Mouse (Mus musculus): ENCODE measurements at regions not wholly inside any gene's neighbourhood (a gene's known extent, or its start where the extent isn't known, plus 50 kb on each side); places are given as distances from the start of the nearest gene placed in this dataset.

GRCm38 (mm10) chr1:30460295-30460958, 413.3 kb downstream of the Phf3 start:
- intact Hi-C loops (cut with DNase I): no loop called here
- no peak for TF ChIP-seq EP300 (IDR thresholded peaks at IDR 0.05; ENCODE audit: insufficient read depth, low read depth, low read length)
- no peak for TF ChIP-seq POLR2A (IDR thresholded peaks at IDR 0.05; ENCODE audit: insufficient read depth, low read depth, low read length)
- TF ChIP-seq CTCF (IDR thresholded peaks at IDR 0.05): no peak
- H3K4me3 ChIP-seq: no peak overlapping the region
- no peak overlapping the region for H3K9ac ChIP-seq (ENCODE audit: low read depth, low read length)
- H3K27me3 ChIP-seq (ENCODE audit: control insufficient read depth, insufficient read depth, low read length): no peaks in the 10 kb centered on the region
- no peak for DNase-seq
- H3K79me2 ChIP-seq (replicated peaks; ENCODE audit: control insufficient read depth, insufficient read depth, low read length): no peaks in the 10 kb centered on the region
- no peaks in the 10 kb centered on the region for H3K36me3 ChIP-seq (ENCODE audit: control insufficient read depth, insufficient read depth, low read length)
- 87% methylated on average over 4 of the region's 4 CpGs for WGBS
- H3K27ac ChIP-seq: no peak overlapping the region
- no peaks in the 10 kb centered on the region for H3K4me1 ChIP-seq (ENCODE audit: control insufficient read depth, insufficient read depth, low read length)

GRCm38 (mm10) chr1:30437964-30438363, 435.8 kb downstream of the Phf3 start:
- no peak overlapping the region for H3K27ac ChIP-seq
- H3K27me3 ChIP-seq (ENCODE audit: control insufficient read depth, insufficient read depth, low read length): no peaks in the 10 kb centered on the region
- 24% methylated on average over 1 of the region's 1 CpGs for WGBS
- no peaks in the 10 kb centered on the region for H3K36me3 ChIP-seq (ENCODE audit: control insufficient read depth, insufficient read depth, low read length)
- no peak for DNase-seq
- intact Hi-C loops (cut with DNase I): no loop called here
- H3K79me2 ChIP-seq (replicated peaks; ENCODE audit: control insufficient read depth, insufficient read depth, low read length): no peaks in the 10 kb centered on the region
- no peak overlapping the region for H3K9ac ChIP-seq (ENCODE audit: low read depth, low read length)
- TF ChIP-seq CTCF (IDR thresholded peaks at IDR 0.05) (no peak), EP300 (IDR thresholded peaks at IDR 0.05; ENCODE audit: insufficient read depth, low read depth, low read length) (no peak), POLR2A (IDR thresholded peaks at IDR 0.05; ENCODE audit: insufficient read depth, low read depth, low read length) (no peak)
- no peak overlapping the region for H3K4me3 ChIP-seq
- H3K4me1 ChIP-seq (ENCODE audit: control insufficient read depth, insufficient read depth, low read length): no peaks in the 10 kb centered on the region

DNA sequence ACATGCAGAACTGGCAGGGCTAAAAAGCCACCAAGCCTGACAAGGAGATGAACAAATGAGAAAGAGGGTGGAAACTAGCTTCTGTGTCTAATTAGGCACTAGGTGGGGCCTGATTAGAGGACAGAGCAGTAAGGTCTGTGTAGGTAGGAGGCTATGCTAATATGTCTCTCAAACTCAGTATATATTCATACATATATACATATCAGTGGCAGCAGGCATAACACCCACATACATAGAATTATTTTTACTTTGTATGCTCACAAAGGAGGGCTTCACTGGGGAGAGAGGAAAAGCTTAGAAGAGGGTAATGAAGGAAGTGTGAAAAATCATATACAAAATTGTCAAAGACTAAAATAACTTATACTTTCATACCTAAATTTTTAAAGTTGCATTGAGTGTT, 457.1 kb downstream of the Phf3 start:
- intact Hi-C loops (cut with DNase I): no loop called here
- Histone ChIP-seq H3K27ac (no peak overlapping the region), H3K27me3 (ENCODE audit: control insufficient read depth, insufficient read depth, low read length) (no peaks in the 10 kb centered on the region), H3K9ac (ENCODE audit: low read depth, low read length) (no peak overlapping the region), H3K36me3 (ENCODE audit: control insufficient read depth, insufficient read depth, low read length) (no peaks in the 10 kb centered on the region), H3K4me1 (ENCODE audit: control insufficient read depth, insufficient read depth, low read length) (no peaks in the 10 kb centered on the region), H3K4me3 (no peak overlapping the region), H3K79me2 (replicated peaks; ENCODE audit: control insufficient read depth, insufficient read depth, low read length) (no peaks in the 10 kb centered on the region)
- TF ChIP-seq EP300 (IDR thresholded peaks at IDR 0.05; ENCODE audit: insufficient read depth, low read depth, low read length): no peak
- TF ChIP-seq POLR2A (IDR thresholded peaks at IDR 0.05; ENCODE audit: insufficient read depth, low read depth, low read length): no peak
- TF ChIP-seq CTCF (IDR thresholded peaks at IDR 0.05): no peak
- DNase-seq: no peak

- Histone ChIP-seq H3K27me3 (ENCODE audit: control insufficient read depth, insufficient read depth, low read length) (no peaks in the 10 kb centered on the region), H3K4me3 (no peak overlapping the region), H3K9ac (ENCODE audit: low read depth, low read length) (no peak overlapping the region), H3K36me3 (ENCODE audit: control insufficient read depth, insufficient read depth, low read length) (no peaks in the 10 kb centered on the region), H3K27ac (no peak overlapping the region), H3K79me2 (replicated peaks; ENCODE audit: control insufficient read depth, insufficient read depth, low read length) (no peaks in the 10 kb centered on the region), H3K4me1 (ENCODE audit: control insufficient read depth, insufficient read depth, low read length) (no peaks in the 10 kb centered on the region)
- intact Hi-C loops (cut with DNase I): no loop called here
- 40% methylated on average over 2 of the region's 2 CpGs for WGBS
- TF ChIP-seq EP300 (IDR thresholded peaks at IDR 0.05; ENCODE audit: insufficient read depth, low read depth, low read length) (no peak), POLR2A (IDR thresholded peaks at IDR 0.05; ENCODE audit: insufficient read depth, low read depth, low read length) (no peak), CTCF (IDR thresholded peaks at IDR 0.05) (no peak)
- DNase-seq: no peak
These were observed 458.8 kb downstream of the Phf3 start for GRCm38 (mm10) chr1:30414881-30415439.
